Mouse (Mus musculus): ENCODE results near the gene Mtmr11. TPM values are rescaled to one million over a fixed set of nuclear protein-coding genes. Genes with fewer than 3 reads are reported as not detected.
A peak's percentile ranks its signal among the peaks of the same experiment; 100 is the strongest.
"Not testable (repeated sequence)": the region's sequence is repeated elsewhere in the genome, so short reads cannot be mapped to it uniquely, and the experiment has no call there.

The Mtmr11 gene
- total and polyA plus RNA-seq, 2 experiments from 2014 or later = 6.9 to 18.9 TPM

DNA sequence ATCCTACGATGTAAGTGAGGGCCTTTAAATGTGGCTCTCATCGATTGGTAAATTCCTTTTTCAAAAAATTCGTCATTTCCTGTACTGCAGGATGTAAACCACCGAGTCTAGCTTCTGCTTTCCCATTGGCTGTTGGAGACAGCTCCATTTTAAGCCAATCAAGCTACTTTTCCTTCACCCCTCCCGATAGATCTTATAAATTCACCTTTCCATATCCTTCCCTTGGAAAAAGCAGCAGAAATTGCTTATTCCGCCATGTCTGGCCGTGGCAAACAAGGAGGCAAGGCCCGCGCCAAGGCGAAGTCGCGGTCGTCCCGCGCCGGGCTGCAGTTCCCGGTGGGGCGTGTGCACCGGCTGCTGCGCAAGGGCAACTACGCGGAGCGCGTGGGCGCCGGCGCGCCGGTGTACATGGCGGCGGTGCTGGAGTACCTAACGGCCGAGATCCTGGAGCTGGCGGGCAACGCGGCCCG is 57.9 kb downstream of the Mtmr11 start, which contains the start of the genes Bola1 and Hist2h2ab:
Gene Bola1 (minus strand): TSS at position 49 of the 470 bp plus-strand sequence.
Gene Hist2h2ab (plus strand): TSS at position 205 of the 470 bp plus-strand sequence.
- Histone ChIP-seq H3K9me3 (replicated peaks; ENCODE audit: control insufficient read depth, low read length) (no peaks in the 10 kb centered on the region), H3K4me1 (ENCODE audit: control insufficient read depth, insufficient read depth) (peaks cover 26% of the 10 kb centered on the region), H3K27me3 (ENCODE audit: control insufficient read depth, insufficient read depth, low read length) (no peaks in the 10 kb centered on the region), H3K36me3 (replicated peaks; ENCODE audit: control insufficient read depth, insufficient read depth, low read length) (no peaks in the 10 kb centered on the region), H3K27ac (ENCODE audit: low read depth) (peak within 1 kb of the TSS; percentile 96), H3K9ac (replicated peaks; ENCODE audit: low read depth, low read length) (peak within 1 kb of the TSS; percentile 83), H3K4me2 (ENCODE audit: low read depth, low read length) (peak within 1 kb of the TSS; percentile 82), H3K4me3 (ENCODE audit: low read depth, low read length) (peak within 1 kb of the TSS; percentile 64)
- ATAC-seq (ENCODE audit: insufficient read depth, low read depth) (peak; percentile 76), DNase-seq (ENCODE audit: low spot score) (peak; percentile 97)
- under 1% methylated on average over 36 of the region's 37 CpGs for WGBS
- TF ChIP-seq CTCF (IDR thresholded peaks at IDR 0.05; ENCODE audit: low read depth) = no peak
- peak; percentile 68 for TF ChIP-seq EP300 (IDR thresholded peaks at IDR 0.05; ENCODE audit: low read depth)

DNA sequence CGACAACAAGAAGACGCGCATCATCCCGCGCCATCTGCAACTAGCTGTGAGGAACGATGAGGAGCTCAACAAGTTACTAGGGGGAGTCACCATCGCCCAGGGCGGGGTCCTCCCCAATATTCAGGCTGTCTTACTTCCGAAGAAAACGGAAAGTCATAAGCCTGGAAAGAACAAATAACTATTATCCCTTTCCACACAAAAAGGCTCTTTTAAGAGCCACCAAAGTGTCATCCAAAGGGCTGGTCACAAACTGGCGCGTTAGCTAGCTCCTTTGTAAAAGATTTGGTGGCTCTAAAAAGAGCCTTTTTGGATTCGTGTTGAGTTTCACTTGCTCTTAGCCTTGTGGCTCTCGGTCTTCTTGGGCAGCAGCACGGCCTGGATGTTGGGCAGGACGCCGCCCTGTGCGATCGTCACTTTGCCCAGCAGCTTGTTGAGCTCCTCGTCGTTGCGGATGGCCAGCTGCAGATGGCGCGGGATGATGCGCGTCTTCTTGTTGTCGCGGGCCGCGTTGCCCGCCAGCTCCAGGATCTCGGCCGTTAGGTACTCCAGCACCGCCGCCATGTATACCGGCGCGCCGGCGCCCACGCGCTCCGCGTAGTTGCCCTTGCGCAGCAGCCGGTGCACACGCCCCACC is 58.4 kb downstream of the Mtmr11 start:
- WGBS = under 1% methylated on average over 26 of the region's 47 CpGs

DNA sequence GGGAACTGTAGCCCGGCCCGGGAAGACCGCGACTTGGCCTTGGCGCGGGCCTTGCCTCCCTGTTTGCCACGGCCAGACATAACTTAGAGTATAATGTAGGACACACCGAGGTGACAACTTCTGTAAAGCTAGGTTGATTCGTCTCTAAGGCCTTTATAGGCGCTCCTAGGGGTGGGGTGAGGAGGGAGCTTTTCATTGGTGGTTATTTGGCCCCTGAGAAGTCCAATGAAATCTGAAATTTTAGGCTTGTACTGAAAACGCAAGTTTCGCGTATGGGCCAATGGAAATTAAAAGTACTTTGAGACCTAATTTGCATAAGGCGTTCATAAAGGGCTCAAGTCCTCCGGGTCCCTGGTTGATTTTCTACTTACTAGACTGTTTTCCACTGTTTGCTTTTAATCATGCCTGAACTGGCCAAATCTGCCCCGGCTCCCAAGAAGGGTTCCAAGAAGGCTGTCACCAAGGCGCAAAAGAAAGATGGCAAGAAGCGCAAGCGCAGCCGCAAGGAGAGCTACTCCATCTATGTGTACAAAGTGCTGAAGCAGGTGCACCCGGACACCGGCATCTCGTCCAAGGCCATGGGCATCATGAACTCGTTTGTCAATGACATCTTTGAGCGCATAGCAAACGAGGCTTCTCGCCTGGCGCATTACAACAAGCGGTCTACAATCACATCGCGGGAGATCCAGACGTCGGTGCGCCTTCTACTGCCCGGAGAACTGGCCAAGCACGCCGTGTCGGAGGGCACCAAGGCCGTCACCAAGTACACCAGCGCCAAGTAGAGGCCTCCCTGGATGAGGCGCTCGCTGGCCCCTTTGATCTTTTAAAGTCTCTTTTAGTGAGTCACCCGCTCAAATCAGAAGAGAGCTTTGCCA is 59.2 kb downstream of the Mtmr11 start, which contains the start of the genes Hist2h2ac and Hist2h2be:
Gene Hist2h2ac (minus strand): TSS at position 116 of the 875 bp plus-strand sequence.
Gene Hist2h2be (plus strand): TSS at position 355 of the 875 bp plus-strand sequence.
- Histone ChIP-seq H3K9me3 (replicated peaks; ENCODE audit: control insufficient read depth, low read length) (no peaks in the 10 kb centered on the region), H3K4me1 (ENCODE audit: control insufficient read depth, insufficient read depth) (peaks cover 32% of the 10 kb centered on the region), H3K27ac (ENCODE audit: low read depth) (peak within 1 kb of the TSS; percentile 96), H3K4me2 (ENCODE audit: low read depth, low read length) (peak within 1 kb of the TSS; percentile 82), H3K27me3 (ENCODE audit: control insufficient read depth, insufficient read depth, low read length) (no peaks in the 10 kb centered on the region), H3K9ac (replicated peaks; ENCODE audit: low read depth, low read length) (peak within 1 kb of the TSS; percentile 83), H3K36me3 (replicated peaks; ENCODE audit: control insufficient read depth, insufficient read depth, low read length) (no peaks in the 10 kb centered on the region), H3K4me3 (ENCODE audit: low read depth, low read length) (peak within 1 kb of the TSS; percentile 64)
- WGBS = under 1% methylated on average over 43 of the region's 43 CpGs
- TF ChIP-seq CTCF (IDR thresholded peaks at IDR 0.05; ENCODE audit: low read depth) (no peak; the same call in 1 of the 2 replicates), EP300 (IDR thresholded peaks at IDR 0.05; ENCODE audit: low read depth) (peak; percentile 71; the same call in 1 of the 2 replicates)
- DNase-seq (ENCODE audit: low spot score) (peak; percentile 99), ATAC-seq (ENCODE audit: insufficient read depth, low read depth) (peak; percentile 89)

More for the DNA sequence above, 58.4 kb downstream of the Mtmr11 start:
- not testable (repeated sequence) for H3K27me3 ChIP-seq (ENCODE audit: control insufficient read depth, insufficient read depth, low read length); H3K9me3 ChIP-seq (replicated peaks; ENCODE audit: control insufficient read depth, low read length); DNase-seq (ENCODE audit: low spot score); H3K36me3 ChIP-seq (replicated peaks; ENCODE audit: control insufficient read depth, insufficient read depth, low read length); ATAC-seq (ENCODE audit: insufficient read depth, low read depth)
- Histone ChIP-seq H3K9ac (replicated peaks; ENCODE audit: low read depth, low read length) (peak overlapping the region; percentile 83), H3K4me1 (ENCODE audit: control insufficient read depth, insufficient read depth) (peaks cover 30% of the 10 kb centered on the region), H3K4me3 (ENCODE audit: low read depth, low read length) (peak overlapping the region; percentile 64), H3K27ac (ENCODE audit: low read depth) (peak overlapping the region; percentile 96), H3K4me2 (ENCODE audit: low read depth, low read length) (peak overlapping the region; percentile 82)

Small RNAs within 50 kb of the gene (microRNA-seq; reads per million reads assigned to microRNA genes)
- 0.54 reads per million for gene Gm44492

Other genes with a start within 250 kb of the Mtmr11 start
- 25.9 and 33.5 TPM in 2 replicates for gene Anp32e, start 232.8 kb upstream of the Mtmr11 start, total RNA-seq (2014; rRNA removed; ENCODE audit: low replicate concordance)
- 105 and 118 TPM in 2 replicates for gene Anp32e, start 232.8 kb upstream of the Mtmr11 start, polyA plus RNA-seq (2015; fragmentation: Nextera tagmentation; extraction: Ambion mirVana)
- gene Plekho1, start 166.0 kb upstream of the Mtmr11 start, total RNA-seq (2014; rRNA removed; ENCODE audit: low replicate concordance) = 116 and 138 TPM in 2 replicates
- gene Plekho1, start 166.0 kb upstream of the Mtmr11 start, polyA plus RNA-seq (2015; fragmentation: Nextera tagmentation; extraction: Ambion mirVana) = 74.9 and 94.8 TPM in 2 replicates
- 10.5 and 17.3 TPM in 2 replicates for gene Vps45, start 103.5 kb upstream of the Mtmr11 start, total RNA-seq (2014; rRNA removed; ENCODE audit: low replicate concordance)
- gene Vps45, start 103.5 kb upstream of the Mtmr11 start, polyA plus RNA-seq (2015; fragmentation: Nextera tagmentation; extraction: Ambion mirVana) = 42.9 and 49.4 TPM in 2 replicates
- gene Otud7b, start 57.5 kb upstream of the Mtmr11 start, total RNA-seq (2014; rRNA removed; ENCODE audit: low replicate concordance) = 17.6 and 21.9 TPM in 2 replicates
- gene Otud7b, start 57.5 kb upstream of the Mtmr11 start, polyA plus RNA-seq (2015; fragmentation: Nextera tagmentation; extraction: Ambion mirVana) = 16.8 and 21.7 TPM in 2 replicates
- gene Sf3b4, start 10.3 kb downstream of the Mtmr11 start, total RNA-seq (2014; rRNA removed; ENCODE audit: low replicate concordance) = 34.5 and 41.7 TPM in 2 replicates
- gene Sf3b4, start 10.3 kb downstream of the Mtmr11 start, polyA plus RNA-seq (2015; fragmentation: Nextera tagmentation; extraction: Ambion mirVana) = 48.3 and 48.6 TPM in 2 replicates
- 9.8 and 15.4 TPM in 2 replicates for gene Sv2a, start 19.1 kb downstream of the Mtmr11 start, total RNA-seq (2014; rRNA removed; ENCODE audit: low replicate concordance)
- gene Sv2a, start 19.1 kb downstream of the Mtmr11 start, polyA plus RNA-seq (2015; fragmentation: Nextera tagmentation; extraction: Ambion mirVana) = 10.8 and 11.2 TPM in 2 replicates
- gene Bola1, start 57.7 kb downstream of the Mtmr11 start, total RNA-seq (2014; rRNA removed; ENCODE audit: low replicate concordance) = 30.0 and 78.1 TPM in 2 replicates
- gene Bola1, start 57.7 kb downstream of the Mtmr11 start, polyA plus RNA-seq (2015; fragmentation: Nextera tagmentation; extraction: Ambion mirVana) = 52.4 and 55.3 TPM in 2 replicates
- gene Hist2h2ab, start 57.9 kb downstream of the Mtmr11 start, total RNA-seq (2014; rRNA removed; ENCODE audit: low replicate concordance) = 41.6 and 50.4 TPM in 2 replicates
- not detected in 2 replicates for gene Hist2h2ab, start 57.9 kb downstream of the Mtmr11 start, polyA plus RNA-seq (2015; fragmentation: Nextera tagmentation; extraction: Ambion mirVana)
- gene Hist2h2ac, start 58.9 kb downstream of the Mtmr11 start, total RNA-seq (2014; rRNA removed; ENCODE audit: low replicate concordance) = 861 and 913 TPM in 2 replicates
- 2.5 and 3.4 TPM in 2 replicates for gene Hist2h2ac, start 58.9 kb downstream of the Mtmr11 start, polyA plus RNA-seq (2015; fragmentation: Nextera tagmentation; extraction: Ambion mirVana)
- gene Hist2h2be, start 59.1 kb downstream of the Mtmr11 start, total RNA-seq (2014; rRNA removed; ENCODE audit: low replicate concordance) = 13.2 and 22.1 TPM in 2 replicates
- 6.4 and 7.6 TPM in 2 replicates for gene Hist2h2be, start 59.1 kb downstream of the Mtmr11 start, polyA plus RNA-seq (2015; fragmentation: Nextera tagmentation; extraction: Ambion mirVana)
- 551 and 927 TPM in 2 replicates for gene Hist2h3c2, start 77.1 kb downstream of the Mtmr11 start, total RNA-seq (2014; rRNA removed; ENCODE audit: low replicate concordance)
- 2.3 and 2.6 TPM in 2 replicates for gene Hist2h3c2, start 77.1 kb downstream of the Mtmr11 start, polyA plus RNA-seq (2015; fragmentation: Nextera tagmentation; extraction: Ambion mirVana)
- gene Hist2h2aa2, start 78.3 kb downstream of the Mtmr11 start, total RNA-seq (2014; rRNA removed; ENCODE audit: low replicate concordance) = 1,879 and 2,872 TPM in 2 replicates
- gene Hist2h2aa2, start 78.3 kb downstream of the Mtmr11 start, polyA plus RNA-seq (2015; fragmentation: Nextera tagmentation; extraction: Ambion mirVana) = 101 and 115 TPM in 2 replicates
- gene Hist2h2aa1, start 83.5 kb downstream of the Mtmr11 start, total RNA-seq (2014; rRNA removed; ENCODE audit: low replicate concordance) = 1,660 and 2,559 TPM in 2 replicates
- 22.0 and 24.6 TPM in 2 replicates for gene Hist2h2aa1, start 83.5 kb downstream of the Mtmr11 start, polyA plus RNA-seq (2015; fragmentation: Nextera tagmentation; extraction: Ambion mirVana)
- not detected in 2 replicates for gene Hist2h3c1, start 84.7 kb downstream of the Mtmr11 start, total RNA-seq (2014; rRNA removed; ENCODE audit: low replicate concordance)
- 0.19 and 0.41 TPM in 2 replicates for gene Hist2h3c1, start 84.7 kb downstream of the Mtmr11 start, polyA plus RNA-seq (2015; fragmentation: Nextera tagmentation; extraction: Ambion mirVana)
- 129 and 135 TPM in 2 replicates for gene Hist2h4, start 101.3 kb downstream of the Mtmr11 start, total RNA-seq (2014; rRNA removed; ENCODE audit: low replicate concordance)
- 5.4 and 5.9 TPM in 2 replicates for gene Hist2h4, start 101.3 kb downstream of the Mtmr11 start, polyA plus RNA-seq (2015; fragmentation: Nextera tagmentation; extraction: Ambion mirVana)
- gene Hist2h3b, start 106.7 kb downstream of the Mtmr11 start, total RNA-seq (2014; rRNA removed; ENCODE audit: low replicate concordance) = 1,066 and 1,627 TPM in 2 replicates
- gene Hist2h3b, start 106.7 kb downstream of the Mtmr11 start, polyA plus RNA-seq (2015; fragmentation: Nextera tagmentation; extraction: Ambion mirVana) = 13.1 and 16.2 TPM in 2 replicates
- gene Hist2h2bb, start 107.7 kb downstream of the Mtmr11 start, total RNA-seq (2014; rRNA removed; ENCODE audit: low replicate concordance) = 225 and 283 TPM in 2 replicates
- 0.59 and 1.7 TPM in 2 replicates for gene Hist2h2bb, start 107.7 kb downstream of the Mtmr11 start, polyA plus RNA-seq (2015; fragmentation: Nextera tagmentation; extraction: Ambion mirVana)
- gene Fcgr1, start 132.0 kb downstream of the Mtmr11 start, total RNA-seq (2014; rRNA removed; ENCODE audit: low replicate concordance) = 1.1 and 3.0 TPM in 2 replicates
- 1.2 and 1.5 TPM in 2 replicates for gene Fcgr1, start 132.0 kb downstream of the Mtmr11 start, polyA plus RNA-seq (2015; fragmentation: Nextera tagmentation; extraction: Ambion mirVana)

Data from heart, postnatal 0 days (tissue).